Mouse (Mus musculus) spleen, postnatal 10 days (tissue): ENCODE results near the gene Gm17783.
"Not testable (repeated sequence)": the region's sequence is repeated elsewhere in the genome, so short reads cannot be mapped to it uniquely, and the experiment has no call there.

Experiments used
- DNase-seq, 2 experiments: peaks; one replicate each; pipeline ENCODE4 v3.0.0; 2021 to 2022; ENCODE audit warnings: low spot score in 2 of 2

Gm17783 gene

GRCm38 (mm10) chr16:45531950-45532349, at the start of gene Gm17783:
Gene Gm17783 (minus strand): TSS chr16:45532050.
- no peak for DNase-seq

- no peak for DNase-seq
Measured at GRCm38 (mm10) chr16:45579883-45580282, 48.0 kb upstream of the Gm17783 start.

GRCm38 (mm10) chr16:45572307-45572706, 40.5 kb upstream of the Gm17783 start:
- no peak for DNase-seq

GRCm38 (mm10) chr16:45561747-45562146, 29.9 kb upstream of the Gm17783 start:
- DNase-seq, result no peak

- DNase-seq, result no peak
Measured at GRCm38 (mm10) chr16:45551579-45551978, 19.7 kb upstream of the Gm17783 start.

GRCm38 (mm10) chr16:45547982-45548381, 16.1 kb upstream of the Gm17783 start:
- DNase-seq, result no peak

GRCm38 (mm10) chr16:45544341-45544740, 12.5 kb upstream of the Gm17783 start:
- DNase-seq, result no peak

GRCm38 (mm10) chr16:45542108-45542507, 10.3 kb upstream of the Gm17783 start:
- DNase-seq, result no peak

GRCm38 (mm10) chr16:45538342-45538741, 6.5 kb upstream of the Gm17783 start:
- DNase-seq, result not testable (repeated sequence)

- DNase-seq, result no peak
Measured at GRCm38 (mm10) chr16:45535009-45535408, 3.2 kb upstream of the Gm17783 start, which contains the start of gene Slc9c1. Gene Slc9c1 (plus strand): TSS chr16:45535309.

- DNase-seq, result no peak
Measured at GRCm38 (mm10) chr16:45525551-45525950, 6.3 kb downstream of the Gm17783 start.

GRCm38 (mm10) chr16:45495326-45495725, 36.5 kb downstream of the Gm17783 start:
- no peak for DNase-seq

- no peak for DNase-seq
Measured at GRCm38 (mm10) chr16:45492927-45493326, 38.9 kb downstream of the Gm17783 start, which contains the start of gene Gm609. Gene Gm609 (minus strand): TSS chr16:45492969.

- no peak for DNase-seq
Measured at GRCm38 (mm10) chr16:45476991-45477390, 54.9 kb downstream of the Gm17783 start.

- DNase-seq, result not testable (repeated sequence)
Measured at GRCm38 (mm10) chr16:45471836-45472235, 60.0 kb downstream of the Gm17783 start.
